Mouse (Mus musculus) urinary bladder, postnatal 10 days (tissue): ENCODE data around the gene Dact2.

ENCODE experiments used
- DNase-seq: peaks from one replicate; pipeline ENCODE4 v3.0.0; 2022; ENCODE audit warnings: low spot score

The Dact2 gene

DNA sequence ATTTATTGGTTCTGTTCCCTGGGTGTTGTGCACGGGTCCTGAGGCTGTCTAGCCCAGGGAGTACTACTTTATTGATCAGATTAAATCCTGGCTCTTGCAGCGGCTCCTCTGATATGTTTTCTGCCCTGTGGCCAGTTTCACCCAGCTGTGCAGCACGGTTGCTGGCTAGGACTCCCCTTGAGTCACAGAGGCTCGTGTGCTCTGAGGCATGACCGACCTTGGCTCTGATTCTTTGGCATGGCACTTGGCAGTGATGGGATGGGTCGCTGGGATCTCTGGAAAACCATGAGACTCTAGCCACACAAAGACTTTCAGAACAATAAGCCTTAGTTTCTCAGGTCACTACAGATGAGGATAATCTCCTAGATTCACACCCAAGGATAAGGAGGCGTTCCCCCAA lies 8.7 kb upstream of the Dact2 start:
- no peak for DNase-seq

- no peak for DNase-seq
These were observed 3.0 kb upstream of the Dact2 start for GRCm38 (mm10) chr17:14207093-14207561.

DNA sequence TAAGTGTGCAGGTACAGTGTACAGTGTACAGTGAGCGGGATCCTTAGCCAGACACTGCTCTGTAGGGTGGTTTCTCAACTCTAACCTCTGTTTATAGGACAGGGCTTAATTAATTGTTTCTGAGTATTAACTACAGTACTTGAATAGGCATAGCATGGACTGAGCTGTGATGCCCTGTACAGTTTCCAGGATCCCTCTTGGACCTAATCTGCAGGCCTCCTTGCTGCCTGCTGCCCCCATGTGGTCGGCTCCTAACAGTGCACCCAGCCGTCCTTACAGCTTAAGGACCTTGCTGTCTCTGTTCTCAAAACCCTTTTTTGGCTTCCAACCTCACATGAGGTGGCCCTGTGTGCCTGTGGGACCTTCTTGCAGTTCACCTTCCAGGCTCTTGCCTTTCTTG lies 2.0 kb upstream of the Dact2 start:
- DNase-seq, result no peak

GRCm38 (mm10) chr17:14205236-14205635 lies 1.1 kb upstream of the Dact2 start:
- no peak for DNase-seq

DNA sequence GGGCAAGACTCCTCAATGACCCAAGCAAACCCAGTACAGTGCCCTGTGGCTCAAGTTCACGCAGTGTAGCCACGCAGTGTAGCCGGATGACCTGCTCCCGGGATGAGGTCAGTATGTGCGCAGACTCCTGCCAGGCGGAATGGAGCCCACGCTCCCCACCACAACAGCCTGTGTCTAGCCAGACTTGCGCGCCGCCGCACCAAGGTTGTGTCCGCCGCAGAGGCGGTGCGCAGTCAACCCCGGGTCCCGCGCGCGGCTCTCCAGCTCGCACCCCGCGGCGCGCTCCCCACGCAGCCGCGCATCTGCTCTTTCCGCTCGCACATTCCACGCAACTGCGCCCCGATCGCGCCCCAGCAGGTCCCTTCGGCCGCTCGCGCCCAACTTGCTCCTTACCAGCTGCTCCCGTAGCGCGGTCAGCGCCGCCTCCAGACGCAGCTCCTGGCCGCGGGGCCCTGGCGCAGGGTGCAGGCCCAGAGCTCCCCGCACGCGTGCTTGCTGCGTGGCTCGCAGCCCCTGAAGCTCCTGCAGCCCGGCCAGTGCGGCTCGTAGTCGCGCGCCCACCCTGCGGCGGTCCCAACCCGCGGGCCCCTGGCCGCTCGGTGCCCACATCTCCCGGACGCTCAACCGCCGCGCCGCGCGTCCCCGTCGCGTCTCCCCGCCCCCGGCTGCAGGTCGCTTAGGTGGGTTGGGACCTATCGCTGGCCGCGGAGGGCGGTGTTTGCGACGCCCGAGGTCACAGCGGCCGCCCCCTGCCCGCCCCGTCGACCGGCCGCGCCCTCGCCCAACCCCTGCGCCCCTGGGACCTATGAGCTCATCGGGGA lies 773 bp downstream of the Dact2 start:
- DNase-seq, result no peak

DNA sequence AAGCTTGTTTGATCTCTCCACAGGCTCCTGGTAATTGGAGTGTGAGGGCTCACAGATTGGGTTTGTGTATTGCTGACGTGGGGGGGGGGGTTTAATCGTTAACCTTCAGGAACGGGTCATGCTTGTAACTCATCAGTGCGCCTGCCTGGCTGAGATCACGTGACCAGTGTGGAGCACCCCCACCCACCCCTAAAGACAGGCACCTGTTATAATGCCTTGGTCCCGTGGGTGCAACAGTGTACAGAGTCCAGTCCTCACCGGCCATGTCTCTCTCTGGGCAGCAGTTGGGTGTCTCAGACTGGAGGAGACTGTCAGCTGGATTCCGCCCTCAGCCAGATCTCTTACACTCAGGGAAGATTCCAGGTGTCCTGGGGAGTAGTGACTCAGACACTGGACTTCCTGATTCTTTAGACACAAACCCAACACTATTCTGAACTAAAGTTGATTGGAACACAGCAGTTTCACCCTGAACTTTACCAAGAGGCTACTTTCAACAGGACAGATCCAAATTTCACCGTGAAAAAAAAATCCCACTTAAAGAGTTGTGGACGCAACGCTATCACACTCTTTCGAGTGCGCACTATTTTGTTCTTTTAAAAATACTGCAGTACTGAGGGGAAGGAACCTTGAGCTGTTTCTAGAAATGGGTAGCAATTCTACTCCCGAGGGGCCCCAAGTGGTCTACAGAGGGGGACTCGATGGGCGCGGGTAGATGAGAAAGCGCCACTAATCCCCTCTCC lies 1.6 kb downstream of the Dact2 start:
- no peak for DNase-seq

DNA sequence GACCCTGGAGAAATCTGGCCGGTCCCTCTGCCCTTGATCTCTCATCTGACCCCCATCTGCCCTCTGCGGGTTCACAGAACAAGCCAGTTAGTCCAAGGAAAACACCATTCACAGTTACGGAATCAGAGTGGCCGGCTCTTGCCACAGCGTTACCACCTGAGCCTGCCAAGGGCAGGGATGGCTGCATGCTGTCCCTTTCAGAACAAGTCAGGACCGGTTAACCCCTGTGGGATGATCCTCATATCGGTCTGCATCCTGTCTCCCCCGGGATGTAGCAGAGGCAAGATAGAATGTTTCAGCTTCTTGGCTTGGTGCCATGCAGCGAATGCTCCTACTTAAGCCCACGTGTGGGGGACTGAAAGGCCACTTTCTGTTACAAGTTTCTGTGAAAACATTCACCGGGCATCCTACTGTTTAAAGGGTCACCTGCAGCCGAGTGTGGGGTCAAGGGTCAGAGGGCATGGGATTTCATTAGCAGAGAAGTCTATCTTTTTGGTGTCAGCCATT lies 2.8 kb downstream of the Dact2 start:
- no peak for DNase-seq

DNA sequence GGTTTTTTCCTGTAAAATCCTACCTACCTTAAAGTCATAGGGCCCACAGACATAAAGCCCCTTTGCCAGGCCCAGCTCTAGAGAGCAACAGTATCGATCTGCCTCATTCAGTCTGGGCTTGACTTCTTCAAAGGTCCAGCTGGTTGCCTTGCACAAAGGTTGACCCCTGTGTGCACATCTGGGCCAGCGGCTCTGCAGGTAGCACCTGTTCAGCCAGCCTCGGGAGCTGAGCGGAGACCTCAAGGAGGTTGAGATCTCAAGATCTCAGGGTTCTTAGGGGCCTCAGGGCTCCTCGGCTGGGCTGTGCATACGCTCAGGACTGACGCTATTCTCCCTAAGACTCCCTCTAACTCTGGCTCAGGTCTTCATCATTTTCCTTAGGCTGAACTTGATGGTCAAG lies 3.9 kb downstream of the Dact2 start:
- DNase-seq, result no peak

- DNase-seq, result no peak
These were observed 4.5 kb downstream of the Dact2 start for GRCm38 (mm10) chr17:14199621-14200020.

- no peak for DNase-seq
These were observed 11.2 kb downstream of the Dact2 start for GRCm38 (mm10) chr17:14192924-14193323.

- DNase-seq, result no peak
These were observed 11.7 kb downstream of the Dact2 start for GRCm38 (mm10) chr17:14192432-14192831.

DNA sequence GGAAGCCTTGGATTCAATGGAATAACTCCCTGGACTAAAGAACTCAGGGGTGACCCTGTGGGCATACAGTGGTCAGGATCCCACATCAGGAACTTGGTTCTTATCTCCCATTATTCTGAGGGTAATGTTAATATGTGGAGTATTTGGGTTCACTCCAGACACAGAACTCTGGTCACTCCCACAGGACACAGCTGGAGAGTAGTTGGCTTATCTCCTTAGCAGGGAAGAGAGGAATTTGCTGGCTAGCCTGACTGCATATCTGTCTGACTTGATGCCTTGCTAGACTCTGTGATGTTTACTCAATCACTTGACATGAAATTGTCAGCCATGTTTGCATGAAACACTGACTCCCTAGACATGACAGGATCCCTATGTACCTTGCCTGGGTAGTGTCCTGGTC lies 15.6 kb downstream of the Dact2 start:
- DNase-seq, result no peak

DNA sequence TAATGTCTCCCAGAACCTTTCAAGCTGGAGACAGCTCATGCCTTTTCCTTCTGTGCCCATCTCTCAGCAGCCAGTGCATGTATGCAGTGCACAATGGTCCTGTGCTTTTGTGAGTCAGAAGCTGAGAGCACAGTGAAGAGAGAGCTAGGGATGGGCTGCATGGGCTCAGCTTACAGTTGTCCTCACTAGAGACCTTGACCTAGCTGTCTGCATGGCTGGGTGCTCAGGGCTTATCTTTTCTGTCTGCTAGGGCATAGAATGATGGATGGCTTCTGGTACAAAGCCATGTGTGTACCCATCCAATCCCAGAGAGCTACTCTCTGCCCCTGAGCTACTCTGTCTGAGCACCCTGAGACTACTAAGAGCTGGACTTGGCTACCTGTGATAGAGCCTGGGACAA lies 17.0 kb downstream of the Dact2 start:
- DNase-seq, result no peak

GRCm38 (mm10) chr17:14186176-14186575 lies 17.9 kb downstream of the Dact2 start:
- no peak for DNase-seq

DNA sequence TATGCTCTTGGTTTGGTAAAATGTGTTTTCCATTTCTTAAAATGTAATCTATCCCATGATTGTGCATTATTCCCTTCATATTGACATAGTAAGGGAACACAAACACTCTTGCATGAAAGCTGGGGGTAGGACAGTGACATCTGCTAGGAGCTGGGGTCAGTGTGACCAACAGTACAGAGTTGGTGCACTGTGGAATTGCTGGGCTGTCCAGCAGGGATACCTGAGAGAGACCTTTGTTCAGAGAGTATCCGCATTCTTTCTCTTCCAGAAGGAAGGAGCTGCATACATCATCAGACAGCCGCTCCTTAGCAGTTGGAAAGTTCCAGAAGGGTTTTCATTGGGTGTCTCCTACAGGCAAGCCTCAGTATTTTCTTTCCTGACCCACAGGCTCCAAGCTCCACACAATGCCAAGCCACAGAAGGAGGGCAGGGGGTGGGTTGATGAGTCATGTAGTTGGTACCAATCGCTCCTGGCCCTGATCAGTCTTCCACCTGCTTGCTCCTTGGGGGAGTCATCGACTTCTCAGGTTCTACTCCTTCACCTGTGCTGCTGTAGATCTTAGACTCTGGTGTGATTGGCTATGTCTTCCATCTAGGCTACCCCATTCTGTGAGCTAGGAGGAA lies 19.8 kb downstream of the Dact2 start:
- no peak for DNase-seq

DNA sequence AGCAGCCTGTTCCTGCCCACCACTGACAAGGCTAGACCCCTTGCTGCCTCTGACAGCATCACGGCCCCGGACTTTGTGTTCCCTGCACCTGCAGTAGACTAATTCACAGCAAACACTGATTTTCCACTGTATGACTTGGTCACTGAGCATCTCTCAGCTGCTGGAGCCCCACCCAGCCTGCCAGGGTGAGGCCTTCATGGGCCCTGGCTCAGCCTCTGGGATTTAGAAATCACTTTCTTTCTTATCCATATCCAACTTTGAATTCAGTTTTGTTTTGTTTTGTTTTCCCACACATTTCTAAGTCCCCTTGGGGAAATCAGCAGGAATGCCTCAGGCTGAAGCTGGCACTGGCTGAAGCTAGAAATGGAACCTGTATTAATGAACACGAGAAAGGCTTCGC lies 20.4 kb downstream of the Dact2 start:
- DNase-seq, result no peak

DNA sequence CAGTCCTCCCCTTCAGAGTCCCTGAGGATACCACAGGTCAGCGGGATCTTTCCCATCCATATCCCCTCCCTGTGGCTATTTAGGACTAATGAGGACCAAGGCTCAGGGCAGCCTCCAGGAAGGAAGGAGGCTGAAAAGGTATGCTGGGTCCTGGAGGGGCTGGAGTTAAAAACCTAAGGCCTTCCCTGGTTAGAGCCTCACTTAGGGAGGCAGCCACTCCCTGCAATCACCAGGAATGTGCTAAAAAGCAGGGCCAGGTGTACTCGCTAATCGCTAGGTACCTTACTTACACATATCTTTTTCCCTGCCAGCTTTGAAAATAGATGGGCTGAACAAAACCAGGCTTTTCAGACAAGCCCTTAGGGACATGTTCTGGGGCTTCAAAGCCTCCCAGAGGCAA lies 21.2 kb downstream of the Dact2 start:
- no peak for DNase-seq

- DNase-seq, result no peak
These were observed 25.2 kb downstream of the Dact2 start for GRCm38 (mm10) chr17:14178911-14179310.

DNA sequence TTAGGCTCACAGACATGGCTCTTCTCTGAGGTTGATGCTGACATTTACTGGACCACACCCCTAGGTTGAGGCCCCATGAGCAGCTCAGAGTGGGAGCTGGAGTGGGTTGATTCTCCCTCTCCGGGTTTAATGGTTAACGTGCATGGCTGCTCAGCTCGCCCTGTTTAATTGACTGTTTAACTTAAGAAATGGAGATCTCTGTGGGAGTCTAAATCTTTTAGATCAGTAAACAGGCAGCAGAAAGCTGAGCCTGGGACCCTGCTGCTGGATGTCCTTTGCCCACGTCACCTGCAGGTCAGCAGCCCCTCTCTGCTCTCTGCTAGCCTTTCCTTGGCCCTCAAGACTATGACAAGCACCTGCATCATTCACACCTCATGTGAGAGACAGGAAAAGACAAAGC lies 25.6 kb downstream of the Dact2 start:
- no peak for DNase-seq

GRCm38 (mm10) chr17:14178049-14178448 lies 26.1 kb downstream of the Dact2 start:
- DNase-seq, result no peak

DNA sequence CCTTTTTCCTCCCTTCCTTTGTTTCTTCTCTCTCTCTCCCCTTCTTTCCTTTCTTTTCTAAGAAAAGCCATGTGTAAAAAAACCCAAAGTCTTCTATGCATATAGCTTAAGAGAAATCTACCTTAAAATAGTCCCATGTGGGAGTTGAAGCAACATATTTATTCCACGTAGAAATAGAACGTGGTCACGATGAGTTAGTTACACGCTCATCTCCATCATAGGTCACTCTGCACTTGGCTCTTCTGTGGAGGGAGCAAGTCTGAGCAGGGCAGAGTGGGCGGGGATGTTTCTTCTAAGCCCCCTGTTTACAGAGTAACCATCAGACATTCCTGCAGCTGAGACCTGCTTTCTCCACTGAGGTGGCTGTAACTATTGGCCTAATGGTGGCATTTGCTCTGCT lies 27.1 kb downstream of the Dact2 start:
- DNase-seq, result no peak

DNA sequence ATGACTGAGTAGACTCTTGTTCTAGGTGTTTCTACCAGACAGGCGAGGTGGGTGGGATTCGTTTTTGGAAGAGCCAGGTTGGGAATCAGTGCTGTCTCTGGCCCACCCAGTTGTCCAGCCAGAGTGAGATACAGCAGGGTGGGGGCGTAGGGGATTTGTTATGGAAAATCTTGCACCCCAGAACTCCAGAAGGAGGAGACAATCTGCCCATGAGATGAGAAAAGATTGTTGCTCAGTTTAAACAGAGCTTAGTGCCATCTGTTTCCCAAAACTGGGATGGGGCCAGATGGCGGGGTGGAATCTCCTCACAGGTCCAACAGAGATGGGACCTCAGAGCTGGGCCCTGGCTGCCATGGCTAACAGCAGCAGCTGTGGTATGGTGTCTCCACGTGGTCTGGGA lies 28.4 kb downstream of the Dact2 start:
- no peak for DNase-seq

- no peak for DNase-seq
These were observed 29.1 kb downstream of the Dact2 start for GRCm38 (mm10) chr17:14175019-14175418.
